Mouse (Mus musculus) MEL (cell line): ENCODE data around the gene Ptpro. TPM values are rescaled to one million over a fixed set of nuclear protein-coding genes. Genes with fewer than 3 reads are reported as not detected.

Experiments used
- DNase-seq: peaks from one replicate; pipeline ENCODE4 v3.0.0; 2011; ENCODE audit warnings: low read depth, low spot score
- H3K27ac ChIP-seq: 2 replicates; pipeline ENCODE4 v1.5.1; 2012; ENCODE audit warnings: low read depth, mild to moderate bottlenecking, control low read depth, low read length, moderate library complexity; ENCODE audit not compliant: control insufficient read depth
- H3K27me3 ChIP-seq, 2 experiments: fragments of 150-350 bp in 1 of 2; sonication (generic) in 1 of 2; 2 replicates each; pipeline ENCODE4 v1.6.1; 2012; ENCODE audit warnings: low read length in 2 of 2, mild to moderate bottlenecking in 2 of 2, improper control_type of control experiment in 1 of 2, moderate library complexity in 1 of 2; ENCODE audit not compliant: insufficient read depth in 2 of 2, control insufficient read depth in 1 of 2
- H3K36me3 ChIP-seq, 2 experiments: 2 replicates each; pipeline ENCODE4 v1.6.1; 2012 to 2014; ENCODE audit warnings: low read length in 2 of 2, improper control_type of control experiment in 1 of 2, inconsistent platforms in 1 of 2, mild to moderate bottlenecking in 1 of 2; ENCODE audit not compliant: insufficient read depth in 2 of 2, control insufficient read depth in 1 of 2
- H3K4me1 ChIP-seq, 2 experiments: fragments of 150-350 bp in 1 of 2; sonication (generic) in 1 of 2; 2 replicates each; pipeline ENCODE4 v1.6.1; 2012; ENCODE audit warnings: low read length in 2 of 2, improper control_type of control experiment in 1 of 2, mild to moderate bottlenecking in 1 of 2; ENCODE audit not compliant: insufficient read depth in 2 of 2, control insufficient read depth in 1 of 2
- H3K4me3 ChIP-seq, 2 experiments: fragments of 150-350 bp in 1 of 2; sonication (generic) in 1 of 2; 2 replicates each; pipeline ENCODE4 v1.5.1; 2012; ENCODE audit warnings: low read depth in 2 of 2, low read length in 2 of 2, mild to moderate bottlenecking in 2 of 2, moderate library complexity in 2 of 2, control low read depth in 1 of 2, improper control_type of control experiment in 1 of 2; ENCODE audit not compliant: control insufficient read depth in 1 of 2, insufficient read depth in 1 of 2
- H3K79me2 ChIP-seq: 2 replicates; pipeline ENCODE4 v1.6.1; 2012; ENCODE audit warnings: mild to moderate bottlenecking, low read length, moderate library complexity; ENCODE audit not compliant: control insufficient read depth, poor library complexity, insufficient read depth
- H3K9ac ChIP-seq: 2 replicates; pipeline ENCODE4 v1.6.1; 2012; ENCODE audit warnings: low read depth, mild to moderate bottlenecking, control low read depth, low read length, moderate library complexity; ENCODE audit not compliant: control insufficient read depth, poor library complexity, severe bottlenecking
- H3K9me3 ChIP-seq: fragments of 150-350 bp; sonication (generic); replicated peaks from 2 replicates; pipeline ENCODE4 v1.6.1; 2012; ENCODE audit warnings: mild to moderate bottlenecking, low read length, improper control_type of control experiment, moderate library complexity; ENCODE audit not compliant: insufficient read depth
- CHD2 ChIP-seq: IDR thresholded peaks from 2 replicates; pipeline ENCODE4 v1.6.1; 2011; ENCODE audit warnings: low read length, improper control_type of control experiment
- E2F4 ChIP-seq: IDR thresholded peaks from 2 replicates; pipeline ENCODE4 v1.6.1; 2011; ENCODE audit warnings: low read depth, low read length, improper control_type of control experiment, borderline replicate concordance
- ELF1 ChIP-seq: IDR thresholded peaks from 2 replicates; pipeline ENCODE4 v1.6.1; 2014; ENCODE audit warnings: low read depth, mild to moderate bottlenecking, inconsistent platforms, low read length, improper control_type of control experiment, moderate library complexity
- ETS1 ChIP-seq: IDR thresholded peaks from 2 replicates; pipeline ENCODE4 v1.6.1; 2012; ENCODE audit warnings: low read depth, mild to moderate bottlenecking, inconsistent platforms, low read length, improper control_type of control experiment, moderate library complexity
- HCFC1 ChIP-seq: IDR thresholded peaks from 2 replicates; pipeline ENCODE4 v1.6.1; 2012; ENCODE audit warnings: low read depth, mild to moderate bottlenecking, inconsistent platforms, low read length, improper control_type of control experiment, moderate library complexity
- JUND ChIP-seq: IDR thresholded peaks from 2 replicates; pipeline ENCODE4 v1.6.1; 2011; ENCODE audit warnings: low read depth, mild to moderate bottlenecking, improper control_type of control experiment, low read length
- MAX ChIP-seq: IDR thresholded peaks from 2 replicates; pipeline ENCODE4 v1.6.1; 2011; ENCODE audit warnings: low read length, improper control_type of control experiment
- MEF2A ChIP-seq: IDR thresholded peaks from 2 replicates; pipeline ENCODE4 v1.6.1; 2014; ENCODE audit warnings: low read depth, mild to moderate bottlenecking, inconsistent platforms, low read length, improper control_type of control experiment; ENCODE audit not compliant: poor library complexity, insufficient replicate concordance, severe bottlenecking; ENCODE audit errors: extremely low read depth
- NELFE ChIP-seq: IDR thresholded peaks from 2 replicates; pipeline ENCODE4 v1.6.1; 2011; ENCODE audit warnings: low read depth, low read length, improper control_type of control experiment
- NRF1 ChIP-seq: IDR thresholded peaks from 2 replicates; pipeline ENCODE4 v1.6.1; 2014; ENCODE audit warnings: low read depth, mild to moderate bottlenecking, inconsistent platforms, low read length, improper control_type of control experiment, moderate library complexity; ENCODE audit not compliant: poor library complexity, insufficient read depth, severe bottlenecking
- POLR2AphosphoS5 ChIP-seq: IDR thresholded peaks from 2 replicates; pipeline ENCODE4 v1.6.1; 2012; ENCODE audit warnings: low read depth, borderline replicate concordance, mild to moderate bottlenecking, inconsistent platforms, low read length, moderate library complexity, mixed read lengths
- TAL1 ChIP-seq: IDR thresholded peaks from 2 replicates; pipeline ENCODE4 v1.6.1; 2012; ENCODE audit warnings: mild to moderate bottlenecking, inconsistent platforms, low read length, moderate library complexity, mixed read lengths
- TBP ChIP-seq: IDR thresholded peaks from 2 replicates; pipeline ENCODE4 v1.8.0; 2011; ENCODE audit warnings: low read depth, low read length, improper control_type of control experiment
- UBTF ChIP-seq: IDR thresholded peaks from 2 replicates; pipeline ENCODE4 v1.6.1; 2012; ENCODE audit warnings: low read depth, mild to moderate bottlenecking, inconsistent platforms, low read length, improper control_type of control experiment, moderate library complexity, borderline replicate concordance; ENCODE audit not compliant: insufficient read depth
- USF2 ChIP-seq, 2 experiments: IDR thresholded peaks; 2 replicates each; pipeline ENCODE4 v1.6.1; 2011 to 2012; ENCODE audit warnings: improper control_type of control experiment in 2 of 2, low read length in 2 of 2, borderline replicate concordance in 1 of 2, inconsistent platforms in 1 of 2, low read depth in 1 of 2, mild to moderate bottlenecking in 1 of 2; ENCODE audit not compliant: insufficient read depth in 1 of 2
- ZC3H11A ChIP-seq: IDR thresholded peaks from 2 replicates; pipeline ENCODE4 v1.6.1; 2012; ENCODE audit warnings: low read depth, mild to moderate bottlenecking, inconsistent platforms, low read length, improper control_type of control experiment
- ZKSCAN1 ChIP-seq: IDR thresholded peaks from 2 replicates; pipeline ENCODE4 v1.6.1; 2012; ENCODE audit warnings: low read depth, mild to moderate bottlenecking, inconsistent platforms, low read length, improper control_type of control experiment, moderate library complexity
- polyA plus RNA-seq, 2 experiments: library from polyadenylated mRNA; stranded (reverse) in 1 of 2; unstranded in 1 of 2; fragments of >175 nt in 1 of 2; fragments of >200 nt in 1 of 2; gene quantifications; 2 replicates each; pipeline versions ENCODE4 v1.2.1 to v1.2.4; 2012; ENCODE audit warnings: low replicate concordance in 2 of 2, low read depth in 1 of 2; ENCODE audit not compliant: insufficient read length in 2 of 2, insufficient read depth in 1 of 2, missing spikeins in 1 of 2
- total RNA-seq: library from RNA; depleted of rRNA; stranded (reverse); fragments of 300-350 nt; gene quantifications from 2 replicates; pipeline ENCODE4 v1.2.3, GENCODE M21; 2012

Gene Ptpro
- total and polyA plus RNA-seq, 3 experiments = not detected

DNA sequence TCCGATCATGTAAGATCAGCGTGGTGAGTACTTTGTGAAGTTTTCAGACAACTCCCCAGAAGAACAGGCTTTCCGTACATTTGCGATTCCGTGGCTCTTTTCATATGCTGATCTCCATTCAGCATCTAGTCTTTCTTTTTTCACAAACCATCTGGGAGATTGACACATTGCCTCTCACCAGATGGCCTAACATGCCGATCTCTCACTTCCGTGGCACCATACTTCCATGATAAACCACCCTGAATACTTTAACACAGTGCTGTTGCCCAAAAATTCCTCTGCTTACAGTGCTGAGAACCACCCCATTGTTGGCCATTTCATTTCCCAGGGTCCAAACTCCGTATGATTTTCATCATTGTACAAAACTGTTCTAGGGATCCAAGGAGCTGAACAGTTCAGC lies 20.4 kb downstream of the Ptpro start:
- no peaks in the 10 kb centered on the region for H3K36me3 ChIP-seq
- H3K9ac ChIP-seq = no peak overlapping the region
- TF ChIP-seq NELFE (no peak), HCFC1 (no peak), JUND (no peak), ZKSCAN1 (no peak), ZC3H11A (no peak), ELF1 (no peak), MEF2A (no peak), TAL1 (no peak), NRF1 (no peak), CHD2 (no peak), UBTF (no peak), MAX (no peak)
- TF ChIP-seq, all 39 proteins: peak for 0
- Histone ChIP-seq H3K9me3 (no peaks in the 10 kb centered on the region), H3K4me3 (no peak overlapping the region), H3K4me1 (no peaks in the 10 kb centered on the region), H3K79me2 (no peaks in the 10 kb centered on the region), H3K27ac (no peak overlapping the region), H3K27me3 (no peaks in the 10 kb centered on the region)
- no peak for DNase-seq

DNA sequence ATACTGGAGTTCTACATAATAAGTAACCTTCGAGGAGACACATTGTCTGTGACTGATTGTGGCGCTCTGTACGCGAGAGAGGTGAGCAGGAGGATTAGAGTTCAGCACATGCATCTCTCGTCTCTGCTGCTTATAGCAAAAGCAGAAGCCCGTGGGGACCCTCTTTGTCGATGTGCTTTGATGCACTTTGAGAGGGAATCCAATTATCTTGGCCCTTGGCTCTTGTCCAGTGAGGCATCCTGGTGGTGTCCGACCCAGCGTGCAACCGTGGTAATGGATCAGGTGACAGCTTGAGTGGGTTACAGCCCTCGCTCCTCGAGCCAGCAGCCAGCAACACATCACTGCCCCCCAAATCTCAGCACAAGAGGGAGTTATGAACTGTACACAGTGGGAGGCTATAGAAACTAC lies 25.5 kb downstream of the Ptpro start:
- Histone ChIP-seq H3K4me3 (no peak overlapping the region), H3K9ac (no peak overlapping the region), H3K36me3 (no peaks in the 10 kb centered on the region), H3K79me2 (no peaks in the 10 kb centered on the region), H3K9me3 (no peaks in the 10 kb centered on the region), H3K27me3 (no peaks in the 10 kb centered on the region), H3K27ac (no peak overlapping the region), H3K4me1 (no peaks in the 10 kb centered on the region)
- TF ChIP-seq ELF1 = no peak
- no peak for DNase-seq

DNA sequence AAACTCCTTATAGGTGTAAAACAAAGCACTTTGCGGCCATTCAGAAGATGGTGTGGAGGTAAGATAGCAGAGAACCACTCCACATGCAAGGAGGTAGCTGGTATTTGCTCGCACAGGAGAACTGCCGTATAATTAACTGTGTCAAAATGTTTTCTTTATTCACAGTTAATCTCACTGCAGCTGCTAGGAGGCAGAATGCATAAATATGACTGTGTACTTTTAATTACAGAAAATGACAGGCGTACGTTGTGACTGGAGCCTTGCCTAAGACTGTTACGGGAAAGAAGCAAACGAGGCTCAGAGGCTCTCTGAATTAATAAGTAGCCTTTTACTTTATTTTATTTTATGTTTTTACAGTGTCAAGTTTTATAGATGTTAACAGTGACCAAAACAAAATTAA lies 27.5 kb downstream of the Ptpro start:
- Histone ChIP-seq H3K27ac (no peak overlapping the region), H3K9ac (no peak overlapping the region), H3K9me3 (no peaks in the 10 kb centered on the region), H3K4me1 (no peaks in the 10 kb centered on the region)
- TF ChIP-seq ETS1 (no peak), JUND (no peak), E2F4 (no peak), MAX (no peak), HCFC1 (no peak), POLR2AphosphoS5 (no peak), ELF1 (no peak), TBP (no peak), USF2 (IDR thresholded peaks at IDR 0.05; ENCODE audit: borderline replicate concordance in 1 of 2, insufficient read depth in 1 of 2, low read depth in 1 of 2, low read length in 2 of 2) (no peak)
- TF ChIP-seq, all 39 proteins: peak for 0
- H3K4me3 ChIP-seq = no peak overlapping the region
- no peaks in the 10 kb centered on the region for H3K27me3 ChIP-seq
- H3K36me3 ChIP-seq = no peaks in the 10 kb centered on the region
- no peak for DNase-seq
- no peaks in the 10 kb centered on the region for H3K79me2 ChIP-seq
